Mouse (Mus musculus) cortical plate, adult 2 months (tissue): ENCODE results near the gene Rab35.

ENCODE experiments used
- CTCF ChIP-seq: fragments of 200-500 bp; IDR thresholded peaks from 2 replicates; pipeline ENCODE4 v1.5.1; 2011; ENCODE audit warnings: mild to moderate bottlenecking, control low read depth, low read length; ENCODE audit not compliant: insufficient read depth; ENCODE audit errors: extremely low read depth
- POLR2A ChIP-seq: fragments of 200-500 bp; IDR thresholded peaks from 2 replicates; pipeline ENCODE4 v1.6.1; 2011; ENCODE audit warnings: mild to moderate bottlenecking, low read length, control low read depth; ENCODE audit not compliant: insufficient read depth; ENCODE audit errors: extremely low read depth

DNA sequence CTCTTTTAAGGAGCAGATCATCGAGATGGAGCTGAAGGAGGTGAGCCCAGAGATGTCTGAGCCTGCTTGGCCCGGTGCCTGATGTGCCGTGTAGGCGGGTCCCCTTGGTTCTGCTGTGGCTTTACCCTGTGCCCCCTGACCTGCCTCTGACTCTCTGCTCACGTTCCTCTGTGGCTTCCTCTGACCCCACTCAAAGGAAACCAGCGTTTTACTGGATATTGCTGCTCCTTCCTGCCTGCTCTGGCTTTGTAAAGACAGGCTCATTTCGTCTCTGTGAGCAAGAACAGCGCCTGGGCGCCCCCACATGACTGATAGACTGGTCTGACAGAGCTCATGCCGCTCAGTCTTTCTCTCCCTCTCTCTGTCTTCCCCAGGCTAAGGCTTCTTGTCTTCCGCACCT lies 40.7 kb upstream of the Rab35 start:
- TF ChIP-seq POLR2A: no peak
- no peak for TF ChIP-seq CTCF
